Mouse (Mus musculus) limb, embryonic 11.5 days (tissue): ENCODE measurements around the gene Spata17. TPM values are rescaled to one million over a fixed set of nuclear protein-coding genes. Genes with fewer than 3 reads are reported as not detected.

Source experiments
- ATAC-seq: fragments of 200-750 bp; cut with Nextera tagmentation; 2 replicates; pipeline ENCODE4 v1.8.0; 2017; ENCODE audit warnings: low read depth; ENCODE audit not compliant: insufficient number of reproducible peaks, low FRiP score, low TSS enrichment
- DNase-seq: peaks from one replicate; pipeline ENCODE4 v3.0.0-alpha.2; 2015; ENCODE audit warnings: low spot score
- H3K27ac ChIP-seq: fragments of 300-500 bp; sonication (generic); replicated peaks from 2 replicates; pipeline ENCODE4 v1.5.1; 2014; ENCODE audit warnings: low read depth, mild to moderate bottlenecking, low read length
- H3K27me3 ChIP-seq: fragments of 300-500 bp; sonication (generic); 2 replicates; pipeline ENCODE4 v1.6.1; 2014; ENCODE audit warnings: mild to moderate bottlenecking, low read length, mixed read lengths; ENCODE audit not compliant: control insufficient read depth, insufficient read depth
- H3K36me3 ChIP-seq: fragments of 300-500 bp; sonication (generic); 2 replicates; pipeline ENCODE4 v1.6.1; 2014; ENCODE audit warnings: mild to moderate bottlenecking, low read length, moderate library complexity, mixed read lengths; ENCODE audit not compliant: control insufficient read depth, insufficient read depth
- H3K4me1 ChIP-seq: fragments of 300-500 bp; sonication (generic); 2 replicates; pipeline ENCODE4 v1.6.1; 2014; ENCODE audit warnings: low read length, mixed read lengths; ENCODE audit not compliant: control insufficient read depth, insufficient read depth
- H3K4me2 ChIP-seq: fragments of 300-500 bp; sonication (generic); 2 replicates; pipeline ENCODE4 v1.6.1; 2014; ENCODE audit warnings: low read depth, mild to moderate bottlenecking, moderate library complexity; ENCODE audit not compliant: severe bottlenecking
- H3K4me3 ChIP-seq: fragments of 300-500 bp; sonication (generic); 2 replicates; pipeline ENCODE4 v1.5.1; 2014; ENCODE audit warnings: low read depth, low read length
- H3K9ac ChIP-seq: fragments of 300-500 bp; sonication (generic); 2 replicates; pipeline ENCODE4 v1.6.1; 2014; ENCODE audit warnings: mild to moderate bottlenecking, low read length
- H3K9me3 ChIP-seq: fragments of 300-500 bp; sonication (generic); 2 replicates; pipeline ENCODE4 v1.6.1; 2016; ENCODE audit warnings: low read length; ENCODE audit not compliant: control insufficient read depth
- WGBS: fragments of 180-500 bp; shearing (Covaris S2); extraction: QIAGEN DNeasy Blood & Tissue Kit; methylation state at CpG from one replicate; pipeline ENCODE4 v1.1.7; 2014; 5-methylcytosine and 5-hydroxymethylcytosine counted together
- polyA plus RNA-seq: library from polyadenylated mRNA; unstranded; fragments of >200 nt; fragmentation: Nextera tagmentation; extraction: Ambion mirVana; gene quantifications from 2 replicates; pipeline ENCODE4 v1.2.1, GENCODE M21; 2014

Spata17 gene
- polyA plus RNA-seq, 1 experiment from 2014 or later = 0.72 TPM

GRCm38 (mm10) chr1:187125733-187126132, 89.5 kb downstream of the Spata17 start:
- H3K4me3 ChIP-seq = no peak overlapping the region
- DNase-seq (no peak), ATAC-seq (no peak)
- no peaks in the 10 kb centered on the region for H3K4me1 ChIP-seq
- H3K9me3 ChIP-seq = no peaks in the 10 kb centered on the region
- H3K27me3 ChIP-seq = no peaks in the 10 kb centered on the region
- H3K27ac ChIP-seq = no peak overlapping the region
- H3K36me3 ChIP-seq = no peaks in the 10 kb centered on the region
- no peak overlapping the region for H3K9ac ChIP-seq
- H3K4me2 ChIP-seq = no peak overlapping the region
- WGBS = 87% methylated on average over 11 of the region's 11 CpGs

- no peaks in the 10 kb centered on the region for H3K27me3 ChIP-seq
- 69% methylated on average over 3 of the region's 3 CpGs for WGBS
- H3K9ac ChIP-seq = no peak overlapping the region
- no peak overlapping the region for H3K27ac ChIP-seq
- no peak overlapping the region for H3K4me3 ChIP-seq
- H3K9me3 ChIP-seq = no peaks in the 10 kb centered on the region
- no peak for DNase-seq
- ATAC-seq = no peak
- no peaks in the 10 kb centered on the region for H3K36me3 ChIP-seq
- H3K4me2 ChIP-seq = no peak overlapping the region
- no peaks in the 10 kb centered on the region for H3K4me1 ChIP-seq
Measured at GRCm38 (mm10) chr1:187124967-187125366, 90.3 kb downstream of the Spata17 start.

GRCm38 (mm10) chr1:187119300-187119699, 96.0 kb downstream of the Spata17 start:
- Histone ChIP-seq H3K4me3 (no peak overlapping the region), H3K36me3 (no peaks in the 10 kb centered on the region), H3K27ac (no peak overlapping the region), H3K27me3 (no peaks in the 10 kb centered on the region), H3K9me3 (no peaks in the 10 kb centered on the region), H3K4me1 (no peaks in the 10 kb centered on the region), H3K9ac (no peak overlapping the region), H3K4me2 (no peak overlapping the region)
- WGBS = 83% methylated on average over 6 of the region's 6 CpGs
- no peak for DNase-seq
- no peak for ATAC-seq

GRCm38 (mm10) chr1:187118108-187118507, 97.2 kb downstream of the Spata17 start:
- DNase-seq (no peak), ATAC-seq (no peak)
- H3K4me1 ChIP-seq = no peaks in the 10 kb centered on the region
- no peak overlapping the region for H3K4me2 ChIP-seq
- H3K27ac ChIP-seq = no peak overlapping the region
- no peaks in the 10 kb centered on the region for H3K36me3 ChIP-seq
- H3K4me3 ChIP-seq = no peak overlapping the region
- H3K27me3 ChIP-seq = no peaks in the 10 kb centered on the region
- H3K9me3 ChIP-seq = no peaks in the 10 kb centered on the region
- H3K9ac ChIP-seq = no peak overlapping the region
- WGBS = 92% methylated on average over 6 of the region's 6 CpGs

- H3K4me3 ChIP-seq = no peak overlapping the region
- DNase-seq = no peak
- ATAC-seq = no peak
- no peak overlapping the region for H3K9ac ChIP-seq
- no peaks in the 10 kb centered on the region for H3K27me3 ChIP-seq
- 63% methylated on average over 9 of the region's 9 CpGs for WGBS
- no peak overlapping the region for H3K4me2 ChIP-seq
- H3K27ac ChIP-seq = no peak overlapping the region
- no peaks in the 10 kb centered on the region for H3K4me1 ChIP-seq
- H3K9me3 ChIP-seq = no peaks in the 10 kb centered on the region
- H3K36me3 ChIP-seq = no peaks in the 10 kb centered on the region
Measured at GRCm38 (mm10) chr1:187113716-187114115, 101.5 kb downstream of the Spata17 start.

- ATAC-seq (no peak), DNase-seq (no peak)
- no peaks in the 10 kb centered on the region for H3K36me3 ChIP-seq
- no peak overlapping the region for H3K4me2 ChIP-seq
- no peaks in the 10 kb centered on the region for H3K4me1 ChIP-seq
- H3K4me3 ChIP-seq = no peak overlapping the region
- 89% methylated on average over 4 of the region's 4 CpGs for WGBS
- no peak overlapping the region for H3K9ac ChIP-seq
- no peaks in the 10 kb centered on the region for H3K27me3 ChIP-seq
- no peaks in the 10 kb centered on the region for H3K9me3 ChIP-seq
- no peak overlapping the region for H3K27ac ChIP-seq
Measured at GRCm38 (mm10) chr1:187102130-187102529, 113.1 kb downstream of the Spata17 start.

- no peak overlapping the region for H3K9ac ChIP-seq
- ATAC-seq (no peak), DNase-seq (no peak)
- 75% methylated on average over 3 of the region's 3 CpGs for WGBS
- H3K4me1 ChIP-seq = no peaks in the 10 kb centered on the region
- H3K9me3 ChIP-seq = no peaks in the 10 kb centered on the region
- no peaks in the 10 kb centered on the region for H3K27me3 ChIP-seq
- H3K27ac ChIP-seq = no peak overlapping the region
- H3K36me3 ChIP-seq = no peaks in the 10 kb centered on the region
- H3K4me3 ChIP-seq = no peak overlapping the region
- H3K4me2 ChIP-seq = no peak overlapping the region
Measured at GRCm38 (mm10) chr1:187101202-187101601, 114.1 kb downstream of the Spata17 start.

- Histone ChIP-seq H3K9ac (no peak overlapping the region), H3K9me3 (no peaks in the 10 kb centered on the region), H3K27ac (no peak overlapping the region), H3K27me3 (no peaks in the 10 kb centered on the region), H3K4me1 (no peaks in the 10 kb centered on the region), H3K36me3 (no peaks in the 10 kb centered on the region), H3K4me3 (no peak overlapping the region), H3K4me2 (no peak overlapping the region)
- DNase-seq = no peak
- no peak for ATAC-seq
- 76% methylated on average over 3 of the region's 3 CpGs for WGBS
Measured at GRCm38 (mm10) chr1:187100624-187101023, 114.6 kb downstream of the Spata17 start.

GRCm38 (mm10) chr1:187098285-187098684, 117.0 kb downstream of the Spata17 start:
- Histone ChIP-seq H3K27ac (no peak overlapping the region), H3K9ac (no peak overlapping the region), H3K4me3 (no peak overlapping the region), H3K4me2 (no peak overlapping the region), H3K9me3 (no peaks in the 10 kb centered on the region), H3K36me3 (no peaks in the 10 kb centered on the region), H3K27me3 (no peaks in the 10 kb centered on the region), H3K4me1 (no peaks in the 10 kb centered on the region)
- 86% methylated on average over 6 of the region's 6 CpGs for WGBS
- DNase-seq (no peak), ATAC-seq (no peak)
